Mouse (Mus musculus): ENCODE measurements around the gene Prss53.

- TF ChIP-seq CTCF (IDR thresholded peaks at IDR 0.05) (no peak), EP300 (IDR thresholded peaks at IDR 0.05) (no peak)
These were observed 23.1 kb downstream of the Prss53 start for GRCm38 (mm10) chr7:127867641-127868040.
